Mouse (Mus musculus) forebrain, embryonic 16.5 days (tissue): ENCODE results near the gene Wfdc5. TPM values are rescaled to one million over a fixed set of nuclear protein-coding genes. Genes with fewer than 3 reads are reported as not detected.

Experiments
- ATAC-seq: fragments of 200-750 bp; cut with Nextera tagmentation; 2 replicates; pipeline ENCODE4 v1.8.0; 2017; ENCODE audit warnings: mild to moderate bottlenecking, moderate library complexity
- H3K27ac ChIP-seq: fragments of 300-500 bp; sonication (generic); 2 replicates; pipeline ENCODE4 v1.5.1; 2014; ENCODE audit warnings: low read length, control low read depth
- H3K27me3 ChIP-seq: fragments of 300-500 bp; sonication (generic); replicated peaks from 2 replicates; pipeline ENCODE4 v1.6.1; 2014; ENCODE audit warnings: low read length; ENCODE audit not compliant: control insufficient read depth, insufficient read depth
- H3K36me3 ChIP-seq: fragments of 300-500 bp; sonication (generic); 2 replicates; pipeline ENCODE4 v1.6.1; 2014; ENCODE audit not compliant: control insufficient read depth, insufficient read depth
- H3K4me1 ChIP-seq: fragments of 300-500 bp; sonication (generic); replicated peaks from 2 replicates; pipeline ENCODE4 v1.6.1; 2014; ENCODE audit warnings: low read length; ENCODE audit not compliant: control insufficient read depth, insufficient read depth
- H3K4me2 ChIP-seq: fragments of 300-500 bp; sonication (generic); 2 replicates; pipeline ENCODE4 v1.6.1; 2014; ENCODE audit warnings: mild to moderate bottlenecking, low read length, control low read depth
- H3K4me3 ChIP-seq: fragments of 300-500 bp; sonication (generic); replicated peaks from 2 replicates; pipeline ENCODE4 v1.5.1; 2014; ENCODE audit warnings: mild to moderate bottlenecking, low read length, control low read depth
- H3K9ac ChIP-seq: fragments of 300-500 bp; sonication (generic); replicated peaks from 2 replicates; pipeline ENCODE4 v1.6.1; 2014; ENCODE audit warnings: low read depth, low read length, control low read depth
- H3K9me3 ChIP-seq: fragments of 300-500 bp; sonication (generic); 2 replicates; pipeline ENCODE4 v1.6.1; 2016; ENCODE audit warnings: low read length; ENCODE audit not compliant: control insufficient read depth
- WGBS: fragments of 180-500 bp; shearing (Covaris S2); extraction: QIAGEN DNeasy Blood & Tissue Kit; methylation state at CpG from one replicate; pipeline ENCODE4 v1.1.7; 2014; 5-methylcytosine and 5-hydroxymethylcytosine counted together
- polyA plus RNA-seq: library from polyadenylated mRNA; unstranded; fragments of >200 nt; fragmentation: Nextera tagmentation; extraction: Ambion mirVana; gene quantifications from 2 replicates; pipeline ENCODE4 v1.2.1, GENCODE M21; 2015

Wfdc5 gene
- polyA plus RNA-seq, 1 experiment from 2014 or later = not detected

- H3K9ac ChIP-seq = no peak overlapping the region
- no peak overlapping the region for H3K4me2 ChIP-seq
- H3K36me3 ChIP-seq = no peaks in the 10 kb centered on the region
- H3K4me3 ChIP-seq = no peak overlapping the region
- H3K4me1 ChIP-seq = peaks cover 7% of the 10 kb centered on the region; the same call in 1 of the 2 replicates
- WGBS = 63% methylated on average over 6 of the region's 6 CpGs
- no peak for ATAC-seq
- no peaks in the 10 kb centered on the region for H3K9me3 ChIP-seq
- no peaks in the 10 kb centered on the region for H3K27me3 ChIP-seq
- H3K27ac ChIP-seq = no peak overlapping the region
Measured at GRCm38 (mm10) chr2:164144025-164144424, 38.5 kb downstream of the Wfdc5 start.

GRCm38 (mm10) chr2:164142021-164142420 is 40.5 kb downstream of the Wfdc5 start:
- H3K4me1 ChIP-seq = peaks cover 11% of the 10 kb centered on the region; the same call in 1 of the 2 replicates
- no peak overlapping the region for H3K9ac ChIP-seq
- WGBS = 48% methylated on average over 10 of the region's 10 CpGs
- H3K27ac ChIP-seq = no peak overlapping the region
- ATAC-seq = no peak
- H3K27me3 ChIP-seq = no peaks in the 10 kb centered on the region
- no peaks in the 10 kb centered on the region for H3K36me3 ChIP-seq
- H3K4me2 ChIP-seq = no peak overlapping the region
- no peaks in the 10 kb centered on the region for H3K9me3 ChIP-seq
- no peak overlapping the region for H3K4me3 ChIP-seq

GRCm38 (mm10) chr2:164137754-164138153 is 44.8 kb downstream of the Wfdc5 start:
- Histone ChIP-seq H3K4me2 (no peak overlapping the region), H3K9me3 (no peaks in the 10 kb centered on the region), H3K27ac (no peak overlapping the region), H3K4me1 (peaks cover 11% of the 10 kb centered on the region; the same call in 1 of the 2 replicates), H3K36me3 (no peaks in the 10 kb centered on the region), H3K27me3 (no peaks in the 10 kb centered on the region), H3K4me3 (no peak overlapping the region), H3K9ac (no peak overlapping the region)
- WGBS = 48% methylated on average over 6 of the region's 6 CpGs
- no peak for ATAC-seq

- Histone ChIP-seq H3K36me3 (no peaks in the 10 kb centered on the region), H3K27ac (no peak overlapping the region), H3K9ac (no peak overlapping the region), H3K4me2 (no peak overlapping the region), H3K27me3 (no peaks in the 10 kb centered on the region), H3K9me3 (no peaks in the 10 kb centered on the region), H3K4me1 (peaks cover 4% of the 10 kb centered on the region; the same call in 1 of the 2 replicates), H3K4me3 (no peak overlapping the region)
- ATAC-seq = no peak
- 19% methylated on average over 2 of the region's 2 CpGs for WGBS
Measured at GRCm38 (mm10) chr2:164136393-164136792, 46.1 kb downstream of the Wfdc5 start.

- H3K9ac ChIP-seq = no peak overlapping the region
- H3K4me2 ChIP-seq = no peak overlapping the region
- no peaks in the 10 kb centered on the region for H3K36me3 ChIP-seq
- peaks cover 4% of the 10 kb centered on the region; the same call in 1 of the 2 replicates for H3K4me1 ChIP-seq
- H3K9me3 ChIP-seq = no peaks in the 10 kb centered on the region
- 85% methylated on average over 1 of the region's 1 CpGs for WGBS
- ATAC-seq = no peak
- no peak overlapping the region for H3K27ac ChIP-seq
- H3K4me3 ChIP-seq = no peak overlapping the region
- no peaks in the 10 kb centered on the region for H3K27me3 ChIP-seq
Measured at GRCm38 (mm10) chr2:164135367-164135766, 47.2 kb downstream of the Wfdc5 start.

- H3K4me2 ChIP-seq = no peak overlapping the region
- H3K9ac ChIP-seq = no peak overlapping the region
- no peak for ATAC-seq
- 59% methylated on average over 6 of the region's 6 CpGs for WGBS
- peaks cover 4% of the 10 kb centered on the region; the same call in 1 of the 2 replicates for H3K4me1 ChIP-seq
- H3K27ac ChIP-seq = no peak overlapping the region
- no peaks in the 10 kb centered on the region for H3K9me3 ChIP-seq
- no peaks in the 10 kb centered on the region for H3K27me3 ChIP-seq
- no peak overlapping the region for H3K4me3 ChIP-seq
- H3K36me3 ChIP-seq = no peaks in the 10 kb centered on the region
Measured at GRCm38 (mm10) chr2:164134563-164134962, 48.0 kb downstream of the Wfdc5 start.

GRCm38 (mm10) chr2:164131586-164131985 is 51.0 kb downstream of the Wfdc5 start:
- Histone ChIP-seq H3K9me3 (no peaks in the 10 kb centered on the region), H3K4me3 (no peak overlapping the region), H3K4me2 (no peak overlapping the region), H3K9ac (no peak overlapping the region), H3K4me1 (no peaks in the 10 kb centered on the region), H3K27ac (no peak overlapping the region), H3K27me3 (no peaks in the 10 kb centered on the region), H3K36me3 (no peaks in the 10 kb centered on the region)
- WGBS = 77% methylated on average over 1 of the region's 1 CpGs
- ATAC-seq = no peak

GRCm38 (mm10) chr2:164128576-164129411 is 53.7 kb downstream of the Wfdc5 start:
- no peaks in the 10 kb centered on the region; the same call in 1 of the 2 replicates for H3K36me3 ChIP-seq
- H3K9ac ChIP-seq = no peak overlapping the region
- no peaks in the 10 kb centered on the region for H3K9me3 ChIP-seq
- no peak for ATAC-seq
- 92% methylated on average over 12 of the region's 12 CpGs for WGBS
- H3K27me3 ChIP-seq = no peaks in the 10 kb centered on the region
- no peak overlapping the region for H3K27ac ChIP-seq
- no peak overlapping the region for H3K4me3 ChIP-seq
- H3K4me1 ChIP-seq = no peaks in the 10 kb centered on the region
- no peak overlapping the region for H3K4me2 ChIP-seq

GRCm38 (mm10) chr2:164127297-164127696 is 55.2 kb downstream of the Wfdc5 start:
- 93% methylated on average over 2 of the region's 2 CpGs for WGBS

More at GRCm38 (mm10) chr2:164127297-164127696, 55.2 kb downstream of the Wfdc5 start:
- Histone ChIP-seq H3K27ac (no peak overlapping the region), H3K9me3 (no peaks in the 10 kb centered on the region), H3K27me3 (no peaks in the 10 kb centered on the region), H3K9ac (no peak overlapping the region), H3K4me2 (no peak overlapping the region), H3K4me3 (no peak overlapping the region), H3K36me3 (peaks cover 2% of the 10 kb centered on the region; the same call in 1 of the 2 replicates), H3K4me1 (no peaks in the 10 kb centered on the region)
- ATAC-seq = no peak
